Mouse (Mus musculus) testis, adult 2 months (tissue): ENCODE data around the gene Cnnm2.
"Not testable (repeated sequence)": the region's sequence is repeated elsewhere in the genome, so short reads cannot be mapped to it uniquely, and the experiment has no call there.

Experiments
- CTCF ChIP-seq: fragments of 200-500 bp; IDR thresholded peaks from 2 replicates; pipeline ENCODE4 v1.5.1; 2012; ENCODE audit warnings: low read depth, mild to moderate bottlenecking, inconsistent platforms, low read length, moderate library complexity; ENCODE audit not compliant: control insufficient read depth, insufficient read depth, insufficient replicate concordance
- POLR2A ChIP-seq: fragments of 200-500 bp; IDR thresholded peaks from 2 replicates; pipeline ENCODE4 v1.6.1; 2012; ENCODE audit warnings: low read depth, mild to moderate bottlenecking, inconsistent platforms, low read length, moderate library complexity; ENCODE audit not compliant: control insufficient read depth

DNA sequence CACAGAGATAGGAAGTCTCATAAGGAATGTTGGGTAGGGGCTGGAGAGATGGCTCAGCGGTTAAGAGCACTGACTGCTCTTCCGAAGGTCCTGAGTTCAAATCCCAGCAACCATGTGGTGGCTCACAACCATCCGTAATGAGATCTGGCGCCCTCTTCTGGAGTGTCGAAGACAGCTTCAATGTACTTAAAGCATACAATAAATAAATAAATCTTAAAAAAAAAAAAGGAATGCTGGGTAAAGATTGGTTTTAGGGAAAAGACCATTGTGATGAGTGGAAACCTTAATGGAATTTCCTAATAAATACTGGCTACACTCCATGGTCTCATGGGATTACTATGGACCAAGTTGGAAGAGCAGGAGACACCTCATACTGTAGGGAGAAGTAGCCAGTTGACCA, 28.7 kb upstream of the Cnnm2 start:
- TF ChIP-seq POLR2A, CTCF: not testable (repeated sequence)
